Mouse (Mus musculus) G1E (cell line): Measurements from ENCODE around the gene Erc2.

Experiments used
- CTCF ChIP-seq: IDR thresholded peaks from 2 replicates; pipeline ENCODE4 v1.5.1; 2012; ENCODE audit warnings: low read depth, low read length, inconsistent platforms, mixed read lengths
- GATA1 ChIP-seq: IDR thresholded peaks from 2 replicates; pipeline ENCODE4 v1.6.1; 2012; ENCODE audit warnings: borderline replicate concordance, low read length, inconsistent platforms, mixed read lengths
- GATA2 ChIP-seq: IDR thresholded peaks from 2 replicates; pipeline ENCODE4 v1.6.1; 2012; ENCODE audit warnings: low read depth, low read length, inconsistent platforms, borderline replicate concordance
- POLR2AphosphoS5 ChIP-seq: IDR thresholded peaks from 2 replicates; pipeline ENCODE4 v1.6.1; 2012; ENCODE audit warnings: low read depth, low read length, inconsistent platforms; ENCODE audit not compliant: insufficient replicate concordance
- TAL1 ChIP-seq: conservative IDR thresholded peaks from 2 replicates; pipeline ENCODE4 v1.6.1; 2012; ENCODE audit warnings: low read depth, low read length, inconsistent platforms, mixed read lengths

- TF ChIP-seq CTCF (no peak), GATA1 (no peak), TAL1 (no peak), POLR2AphosphoS5 (no peak), GATA2 (no peak)
Observed at GRCm38 (mm10) chr14:28300095-28300494, 677.9 kb downstream of the Erc2 start.
